Mouse (Mus musculus): Measurements from ENCODE around the gene Gdpgp1.

Gdpgp1 gene

GRCm38 (mm10) chr7:80232489-80233029 is at the start of gene Gdpgp1, which contains the start of gene Cib1:
Gene Gdpgp1 (plus strand): TSS chr7:80232865.
Gene Cib1 (minus strand): TSS chr7:80232813.
- DNase-seq = peak; percentile 99

- DNase-seq = no peak
Measured at GRCm38 (mm10) chr7:80183466-80183865, 49.2 kb upstream of the Gdpgp1 start.

GRCm38 (mm10) chr7:80183969-80184368 is 48.7 kb upstream of the Gdpgp1 start:
- no peak for DNase-seq

GRCm38 (mm10) chr7:80184551-80184950 is 48.1 kb upstream of the Gdpgp1 start:
- DNase-seq = no peak

GRCm38 (mm10) chr7:80184968-80185367 is 47.7 kb upstream of the Gdpgp1 start:
- no peak for DNase-seq

- peak; percentile 33 for DNase-seq
Measured at GRCm38 (mm10) chr7:80186021-80186420, 46.6 kb upstream of the Gdpgp1 start.

GRCm38 (mm10) chr7:80186531-80187296 is 46.0 kb upstream of the Gdpgp1 start, which contains the start of gene Sema4b:
Gene Sema4b (plus strand): TSS chr7:80186841.
- peak; percentile 94 for DNase-seq

- DNase-seq = no peak
Measured at GRCm38 (mm10) chr7:80187501-80187900, 45.2 kb upstream of the Gdpgp1 start.

- no peak for DNase-seq
Measured at GRCm38 (mm10) chr7:80188579-80189125, 44.0 kb upstream of the Gdpgp1 start.

GRCm38 (mm10) chr7:80189147-80189933 is 43.3 kb upstream of the Gdpgp1 start:
- no peak for DNase-seq

GRCm38 (mm10) chr7:80191455-80191854 is 41.2 kb upstream of the Gdpgp1 start:
- DNase-seq = peak; percentile 54

GRCm38 (mm10) chr7:80192226-80193061 is 40.2 kb upstream of the Gdpgp1 start:
- peak; percentile 93 for DNase-seq

GRCm38 (mm10) chr7:80193941-80194739 is 38.5 kb upstream of the Gdpgp1 start:
- no peak for DNase-seq

- no peak for DNase-seq
Measured at GRCm38 (mm10) chr7:80195146-80195545, 37.5 kb upstream of the Gdpgp1 start.

GRCm38 (mm10) chr7:80195576-80196263 is 36.9 kb upstream of the Gdpgp1 start:
- no peak for DNase-seq

GRCm38 (mm10) chr7:80197371-80197770 is 35.3 kb upstream of the Gdpgp1 start:
- DNase-seq = peak; percentile 33

- DNase-seq = peak; percentile 94
Measured at GRCm38 (mm10) chr7:80197941-80198778, 34.5 kb upstream of the Gdpgp1 start.

- peak; percentile 49 for DNase-seq
Measured at GRCm38 (mm10) chr7:80198863-80199262, 33.8 kb upstream of the Gdpgp1 start.

GRCm38 (mm10) chr7:80199286-80199685 is 33.4 kb upstream of the Gdpgp1 start:
- DNase-seq = no peak
